Mouse (Mus musculus): ENCODE measurements at regions not wholly inside any gene's neighbourhood (a gene's known extent, or its start where the extent isn't known, plus 50 kb on each side); places are given as distances from the start of the nearest gene placed in this dataset.

DNA sequence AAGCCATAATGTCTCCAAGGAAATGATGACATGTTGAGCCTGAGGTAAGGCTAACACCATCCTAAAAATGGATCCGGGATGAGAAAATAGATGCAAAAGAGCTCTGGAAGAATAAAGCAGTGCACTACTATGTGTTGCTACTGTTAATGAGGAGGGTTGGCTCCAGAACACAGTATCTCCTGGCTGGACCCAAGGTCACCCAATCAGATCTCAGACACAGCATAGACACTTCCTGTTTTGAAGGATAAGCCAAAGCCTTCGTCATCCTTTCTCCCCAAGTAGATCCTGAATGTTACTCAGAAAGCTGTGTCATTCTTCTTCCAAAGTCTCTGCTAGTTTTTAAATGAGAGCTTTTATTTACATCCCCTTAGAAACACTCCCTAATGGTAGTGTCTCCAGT is 435.2 kb upstream of the Acvr2a start:
- TF ChIP-seq POLR2A (IDR thresholded peaks at IDR 0.05; ENCODE audit: insufficient read depth, low read depth, low read length) (no peak), CTCF (IDR thresholded peaks at IDR 0.05) (no peak)
